ENCODE assay signal across 8 mouse cellular contexts in the genomic region with DNA sequence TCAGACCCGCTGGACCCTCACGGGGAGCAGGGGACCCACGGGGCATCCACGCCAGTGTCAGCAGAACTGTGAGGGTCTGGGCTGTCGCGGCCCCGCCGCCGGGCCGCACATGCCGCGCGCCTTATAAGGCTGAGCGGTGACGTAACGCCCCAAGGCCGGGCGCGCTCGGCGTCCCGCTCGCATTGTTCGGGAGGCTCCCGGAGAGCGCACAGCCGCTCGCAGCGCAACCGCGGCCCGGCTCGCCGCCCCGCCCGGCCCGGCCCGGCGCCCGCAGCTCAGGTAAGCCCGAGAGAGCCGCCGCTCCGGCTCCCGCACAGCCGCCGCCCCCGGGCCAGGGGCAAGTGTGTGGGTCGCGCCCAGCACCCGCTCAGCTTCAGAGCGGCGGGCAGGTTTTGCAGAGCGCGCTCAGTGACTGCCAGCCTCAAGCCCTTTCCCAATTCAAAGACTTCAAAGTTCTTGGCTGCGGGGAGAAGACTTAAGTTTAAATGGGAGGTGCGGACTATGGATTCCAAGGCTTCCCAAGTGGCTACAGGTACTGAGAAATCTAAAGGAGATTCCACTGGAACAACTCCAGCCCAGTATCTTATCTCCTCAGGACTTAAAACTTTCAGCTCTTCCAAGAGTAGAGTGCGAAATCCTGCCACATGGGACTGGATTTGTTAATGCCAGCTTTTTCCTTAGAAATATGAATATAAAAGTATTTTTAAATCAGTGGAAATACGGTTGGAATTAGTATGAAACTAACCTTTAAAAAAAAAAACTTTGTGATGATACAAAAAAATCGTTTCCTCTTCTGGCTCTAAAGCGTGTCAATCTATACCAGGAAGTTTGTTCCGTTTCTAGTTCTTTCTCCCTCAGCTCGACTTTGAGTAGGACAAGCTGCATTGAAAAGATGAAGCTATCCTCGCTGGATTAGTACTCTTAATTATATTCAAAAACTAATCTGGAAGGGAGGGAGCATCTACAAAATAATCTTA. TPM values are rescaled to one million over a fixed set of nuclear protein-coding genes. Genes with fewer than 3 reads are reported as not detected.
DNase-seq lines count a peak whose midpoint lies in the region; ATAC-seq and TF ChIP-seq lines count a peak whose summit lies in the region.

No protein-coding gene starts in this region.

- H3K4me1 ChIP-seq in erythroblast, embryonic 14.5 days (ENCODE audit: control insufficient read depth), result peaks cover 3% of the 10 kb centered on the region
- no peaks in the 10 kb centered on the region; the same call in 1 of the 2 replicates for H3K4me1 ChIP-seq in kidney, adult 2 months (ENCODE audit: control insufficient read depth, insufficient read depth, low read length)
- peaks cover 2% of the 10 kb centered on the region; the same call in 1 of the 2 replicates for H3K4me1 ChIP-seq in liver, adult 2 months (ENCODE audit: control insufficient read depth, insufficient read depth, low read length)

- H3K79me2 ChIP-seq in liver, adult 2 months (ENCODE audit: control insufficient read depth, insufficient read depth, low read length), result 0 out of 2 replicates have a peak, but pooled peaks cover 2% of the 10 kb centered on the region

- ATAC-seq in erythroblast, adult 5-6 weeks (replicated peaks; ENCODE audit: low FRiP score, poor library complexity, severe bottlenecking), result no peak

- peak overlapping the region; percentile 78 for H3K27ac ChIP-seq in kidney, adult 2 months (ENCODE audit: insufficient read depth, low read depth, low read length)
- peak overlapping the region; percentile 73 for H3K27ac ChIP-seq in liver, adult 2 months (replicated peaks; ENCODE audit: insufficient read depth, low read depth, low read length)

- H3K27me3 ChIP-seq in erythroblast, embryonic 14.5 days (ENCODE audit: control insufficient read depth), result peaks cover 38% of the 10 kb centered on the region
- no peaks in the 10 kb centered on the region for H3K27me3 ChIP-seq in kidney, adult 2 months (replicated peaks; ENCODE audit: control insufficient read depth, insufficient read depth, low read length)
- peaks cover 6% of the 10 kb centered on the region for H3K27me3 ChIP-seq in liver, adult 2 months (ENCODE audit: control insufficient read depth, insufficient read depth, low read length)

- peak overlapping the region; percentile 41 for H3K4me3 ChIP-seq in erythroblast, embryonic 14.5 days (replicated peaks)
- peak overlapping the region; percentile 55 for H3K4me3 ChIP-seq in kidney, adult 2 months (ENCODE audit: insufficient read depth, low read depth, low read length)
- peak overlapping the region; percentile 88 for H3K4me3 ChIP-seq in liver, adult 2 months (ENCODE audit: insufficient read depth, low read depth, low read length)

- peak overlapping the region; percentile 94 for H3K9ac ChIP-seq in liver, adult 2 months (ENCODE audit: low read depth, low read length)

- H3K36me3 ChIP-seq in erythroblast, embryonic 14.5 days (ENCODE audit: control insufficient read depth), result no peaks in the 10 kb centered on the region
- H3K36me3 ChIP-seq in kidney, adult 2 months (ENCODE audit: control insufficient read depth, insufficient read depth, low read length), result no peaks in the 10 kb centered on the region
- no peaks in the 10 kb centered on the region for H3K36me3 ChIP-seq in liver, adult 2 months (ENCODE audit: control insufficient read depth, insufficient read depth, low read length)

- WGBS in kidney, adult 2 months, result 4% methylated on average over 64 of the region's 64 CpGs
- 3% methylated on average over 63 of the region's 64 CpGs for WGBS in liver, adult 2 months

- no peak for TF ChIP-seq CTCF in kidney, adult 2 months (conservative IDR thresholded peaks at IDR 0.05; ENCODE audit: insufficient read depth, insufficient read length, low read depth, low read length)
- no peak for TF ChIP-seq CTCF in liver, adult 2 months (IDR thresholded peaks at IDR 0.05; ENCODE audit: low read depth, low read length)

- TF ChIP-seq POLR2A in kidney, adult 2 months (IDR thresholded peaks at IDR 0.05; ENCODE audit: low read depth, low read length), result no peak
- 0 out of 2 replicates have a peak, but pooled peaks have one; percentile 47 for TF ChIP-seq POLR2A in liver, adult 2 months (IDR thresholded peaks at IDR 0.05; ENCODE audit: extremely low read depth, insufficient read depth, low read length)

- H3K9me3 ChIP-seq in erythroblast, embryonic 14.5 days (ENCODE audit: control insufficient read depth, low read length), result no peaks in the 10 kb centered on the region

- peak; percentile 78 for DNase-seq in embryo, embryonic 9.5 days (ENCODE audit: extremely low spot score)
- peak; percentile 79 for DNase-seq in heart, adult 8-10 months (ENCODE audit: low spot score)
- peak; percentile 78 for DNase-seq in kidney, adult 2 months
- no peak for DNase-seq in liver, adult 2 months (ENCODE audit: extremely low read depth, low read depth, low spot score)
- DNase-seq in monocyte, adult 2 months (ENCODE audit: low read depth in 1 of 2, low spot score in 2 of 2), result peak; percentile 17 to 73
- DNase-seq in spleen, postnatal 36 days (ENCODE audit: low spot score in 2 of 2), result peak; percentile 75 to 79

RNA-seq across cellular contexts. Expression of a gene that starts 57.3 kb away (rescaled TPM):
- 2.8 and 3.5 TPM in 2 replicates for polyA plus RNA-seq in erythroblast, embryonic 14.5 days (2012)
- 2.5 and 16.9 TPM in 2 replicates for total RNA-seq in erythroblast, adult 5-6 weeks (2015; ENCODE audit: low replicate concordance)
- total RNA-seq in erythroblast, adult 5-6 weeks (2017; ENCODE audit: low replicate concordance), result 7.4 and 12.1 TPM in 2 replicates
- total RNA-seq in heart, adult 8-10 months (2022), result 10 to 100 TPM; 63.7 to 86.8 (median 76.8) TPM
- 4.4 and 7.2 TPM in 2 replicates for polyA plus RNA-seq in kidney, adult 2 months (2012; rRNA removed)
- total RNA-seq in liver, adult 2 months (2014; rRNA removed), result 7.8 and 8.3 TPM in 2 replicates
- 2.7 and 3.1 TPM in 2 replicates for polyA plus RNA-seq in liver, adult 2 months (2012; rRNA removed)
